Mouse (Mus musculus): Measurements from ENCODE around the gene Dapk2.

- TF ChIP-seq CTCF (IDR thresholded peaks at IDR 0.05; ENCODE audit: low read depth, low read length) (no peak), POLR2A (IDR thresholded peaks at IDR 0.05; ENCODE audit: borderline replicate concordance, low read depth, low read length) (no peak)
Measured at GRCm38 (mm10) chr9:66304320-66305090, 146.5 kb downstream of the Dapk2 start.
